In the genomic region with DNA sequence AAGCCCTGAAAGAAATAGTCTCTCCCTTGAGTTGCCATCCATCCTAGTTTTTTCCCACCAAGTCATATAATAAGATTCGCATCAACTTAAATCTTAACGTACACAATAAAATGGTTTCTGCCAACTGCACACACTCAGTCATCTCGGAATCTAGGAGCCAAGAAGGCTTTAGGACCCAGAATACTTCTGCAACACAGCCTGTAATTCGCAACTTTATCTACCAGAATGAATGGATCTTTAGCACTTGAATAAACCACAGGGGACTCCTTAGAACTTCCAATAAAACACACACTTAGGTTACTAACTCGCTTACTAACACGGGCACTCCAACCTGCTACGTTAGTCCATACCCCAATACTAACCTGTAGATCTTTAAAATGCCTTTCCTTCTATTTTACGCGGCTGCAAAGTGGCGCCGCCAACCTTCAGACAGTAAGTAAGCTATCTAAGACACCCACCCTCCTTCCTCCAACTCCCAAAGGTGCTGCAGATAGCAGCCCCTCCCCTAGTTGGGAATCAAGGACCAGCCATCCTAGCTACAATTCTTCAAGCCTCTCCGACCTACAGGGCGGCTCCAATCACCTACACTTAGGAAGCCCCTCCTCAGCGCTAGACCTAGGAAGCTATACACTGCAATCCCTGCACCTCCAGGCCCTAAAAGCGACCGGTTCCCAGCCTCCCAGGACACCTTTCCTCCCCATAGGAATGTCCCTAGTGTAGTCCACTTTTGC, we compare ENCODE assay signal across 7 mouse cellular contexts. TPM values are rescaled to one million over a fixed set of nuclear protein-coding genes. Genes with fewer than 3 reads are reported as not detected.
A peak's percentile ranks its signal among the peaks of the same experiment; 100 is the strongest.
DNase-seq lines count a peak whose midpoint lies in the region; ATAC-seq lines count a peak whose summit lies in the region.

No protein-coding gene starts in this region.

- H3K9me3 ChIP-seq in forebrain, embryonic 14.5 days (replicated peaks; ENCODE audit: control insufficient read depth, low read length), result no peaks in the 10 kb centered on the region
- no peaks in the 10 kb centered on the region for H3K9me3 ChIP-seq in kidney, embryonic 16.5 days (ENCODE audit: low read length)
- no peaks in the 10 kb centered on the region for H3K9me3 ChIP-seq in midbrain, embryonic 12.5 days

- peak; percentile 61 for ATAC-seq in forebrain, embryonic 14.5 days
- ATAC-seq in kidney, embryonic 16.5 days (ENCODE audit: low FRiP score, low TSS enrichment), result peak; percentile 84
- ATAC-seq in midbrain, embryonic 12.5 days (ENCODE audit: low FRiP score, low read depth), result peak; percentile 69

- no peaks in the 10 kb centered on the region for H3K36me3 ChIP-seq in forebrain, embryonic 14.5 days (ENCODE audit: control insufficient read depth, insufficient read depth, low read length)
- peaks cover 3% of the 10 kb centered on the region; the same call in 1 of the 2 replicates for H3K36me3 ChIP-seq in kidney, embryonic 16.5 days (ENCODE audit: insufficient read depth, low read length)
- H3K36me3 ChIP-seq in midbrain, embryonic 12.5 days, result peaks cover 7% of the 10 kb centered on the region; the same call in 1 of the 2 replicates

- 1% methylated on average over 16 of the region's 16 CpGs for WGBS in forebrain, embryonic 14.5 days
- under 1% methylated on average over 16 of the region's 16 CpGs for WGBS in kidney, embryonic 16.5 days
- WGBS in midbrain, embryonic 12.5 days, result under 1% methylated on average over 16 of the region's 16 CpGs

- peak overlapping the region; percentile 92 for H3K27ac ChIP-seq in brown adipose tissue, adult 24 weeks (replicated peaks; ENCODE audit: low read depth, low read length)
- peak overlapping the region; percentile 93 for H3K27ac ChIP-seq in forebrain, embryonic 14.5 days (ENCODE audit: low read depth, low read length)
- H3K27ac ChIP-seq in kidney, embryonic 16.5 days (ENCODE audit: low read length), result peak overlapping the region; percentile 94
- peak overlapping the region; percentile 81 for H3K27ac ChIP-seq in midbrain, embryonic 12.5 days (replicated peaks)

- peak overlapping the region; percentile 75 for H3K4me2 ChIP-seq in forebrain, embryonic 14.5 days (ENCODE audit: low read length)
- H3K4me2 ChIP-seq in kidney, embryonic 16.5 days (replicated peaks; ENCODE audit: low read depth, low read length), result peak overlapping the region; percentile 76
- H3K4me2 ChIP-seq in midbrain, embryonic 12.5 days (replicated peaks), result peak overlapping the region; percentile 66

- H3K27me3 ChIP-seq in forebrain, embryonic 14.5 days (replicated peaks; ENCODE audit: control insufficient read depth, insufficient read depth, low read length), result no peaks in the 10 kb centered on the region
- H3K27me3 ChIP-seq in kidney, embryonic 16.5 days (ENCODE audit: insufficient read depth, low read length), result no peaks in the 10 kb centered on the region
- H3K27me3 ChIP-seq in midbrain, embryonic 12.5 days, result no peaks in the 10 kb centered on the region

- H3K4me1 ChIP-seq in brown adipose tissue, adult 24 weeks (ENCODE audit: control insufficient read depth, insufficient read depth, insufficient read length, low read length), result peaks cover 7% of the 10 kb centered on the region
- peaks cover 9% of the 10 kb centered on the region for H3K4me1 ChIP-seq in forebrain, embryonic 14.5 days (ENCODE audit: control insufficient read depth, insufficient read depth, low read length)
- H3K4me1 ChIP-seq in kidney, embryonic 16.5 days (ENCODE audit: insufficient read depth, low read length), result peaks cover 16% of the 10 kb centered on the region
- H3K4me1 ChIP-seq in midbrain, embryonic 12.5 days, result peaks cover 15% of the 10 kb centered on the region

- DNase-seq in right cerebral cortex, postnatal 25 days, result peak; percentile 22
- DNase-seq in right cerebral cortex, postnatal 4 days, result no peak
- peak; percentile 63 for DNase-seq in forebrain, embryonic 14.5 days (ENCODE audit: low spot score)
- DNase-seq in urinary bladder, adult 2 months (ENCODE audit: low spot score), result no peak

- peak overlapping the region; percentile 90 for H3K4me3 ChIP-seq in brown adipose tissue, adult 24 weeks (ENCODE audit: insufficient read depth, low read depth, low read length)
- H3K4me3 ChIP-seq in forebrain, embryonic 14.5 days (ENCODE audit: low read depth, low read length), result peak overlapping the region; percentile 77
- H3K4me3 ChIP-seq in kidney, embryonic 16.5 days (ENCODE audit: low read length), result peak overlapping the region; percentile 89
- peak overlapping the region; percentile 96 for H3K4me3 ChIP-seq in midbrain, embryonic 12.5 days

- H3K9ac ChIP-seq in forebrain, embryonic 14.5 days (ENCODE audit: low read length), result peak overlapping the region; percentile 97
- H3K9ac ChIP-seq in kidney, embryonic 16.5 days (replicated peaks; ENCODE audit: low read length), result peak overlapping the region; percentile 93
- H3K9ac ChIP-seq in midbrain, embryonic 12.5 days (replicated peaks), result peak overlapping the region; percentile 96

RNA-seq across cellular contexts. Expression of a gene that starts 1.0 kb away (rescaled TPM):
- polyA plus RNA-seq in brown adipose tissue, adult 24 weeks (2012; ENCODE audit: insufficient read depth, insufficient read length, missing spikeins), result 31.6 and 33.3 TPM in 2 replicates
- 18.5 and 24.9 TPM in 2 replicates for polyA plus RNA-seq in forebrain, embryonic 14.5 days (2014; fragmentation: Nextera tagmentation; extraction: Ambion mirVana)
- polyA plus RNA-seq in kidney, embryonic 16.5 days (2015; fragmentation: Nextera tagmentation; extraction: Ambion mirVana), result 70.6 and 75.8 TPM in 2 replicates
- polyA plus RNA-seq in midbrain, embryonic 12.5 days (2016; fragmentation: Nextera tagmentation; extraction: Ambion mirVana), result 53.2 and 55.5 TPM in 2 replicates
- 46.2 and 60.5 TPM in 2 replicates for polyA plus RNA-seq in urinary bladder, adult 2 months (2012; rRNA removed)

RNA-seq across cellular contexts. Expression of a gene that starts 1.0 kb away (rescaled TPM):
- polyA plus RNA-seq in brown adipose tissue, adult 24 weeks (2012; ENCODE audit: insufficient read depth, insufficient read length, missing spikeins), result 6.4 TPM in 2 replicates
- polyA plus RNA-seq in forebrain, embryonic 14.5 days (2014; fragmentation: Nextera tagmentation; extraction: Ambion mirVana), result 30.1 and 33.4 TPM in 2 replicates
- 27.7 and 29.3 TPM in 2 replicates for polyA plus RNA-seq in kidney, embryonic 16.5 days (2015; fragmentation: Nextera tagmentation; extraction: Ambion mirVana)
- 47.4 and 49.5 TPM in 2 replicates for polyA plus RNA-seq in midbrain, embryonic 12.5 days (2016; fragmentation: Nextera tagmentation; extraction: Ambion mirVana)
- polyA plus RNA-seq in urinary bladder, adult 2 months (2012; rRNA removed), result 4.6 and 7.5 TPM in 2 replicates

RNA-seq across cellular contexts. Expression of a gene that starts 16.1 kb away (rescaled TPM):
- polyA plus RNA-seq in brown adipose tissue, adult 24 weeks (2012; ENCODE audit: insufficient read depth, insufficient read length, missing spikeins), result 2.9 and 4.3 TPM in 2 replicates
- polyA plus RNA-seq in forebrain, embryonic 14.5 days (2014; fragmentation: Nextera tagmentation; extraction: Ambion mirVana), result 10.5 and 16.2 TPM in 2 replicates
- 22.0 and 26.5 TPM in 2 replicates for polyA plus RNA-seq in kidney, embryonic 16.5 days (2015; fragmentation: Nextera tagmentation; extraction: Ambion mirVana)
- polyA plus RNA-seq in midbrain, embryonic 12.5 days (2016; fragmentation: Nextera tagmentation; extraction: Ambion mirVana), result 24.0 and 33.3 TPM in 2 replicates
- 4.2 and 5.1 TPM in 2 replicates for polyA plus RNA-seq in urinary bladder, adult 2 months (2012; rRNA removed)

RNA-seq across cellular contexts. Expression of a gene that starts 33.0 kb away (rescaled TPM):
- polyA plus RNA-seq in brown adipose tissue, adult 24 weeks (2012; ENCODE audit: insufficient read depth, insufficient read length, missing spikeins), result 723 and 898 TPM in 2 replicates
- polyA plus RNA-seq in forebrain, embryonic 14.5 days (2014; fragmentation: Nextera tagmentation; extraction: Ambion mirVana), result 409 and 502 TPM in 2 replicates
- polyA plus RNA-seq in kidney, embryonic 16.5 days (2015; fragmentation: Nextera tagmentation; extraction: Ambion mirVana), result 361 and 371 TPM in 2 replicates
- polyA plus RNA-seq in midbrain, embryonic 12.5 days (2016; fragmentation: Nextera tagmentation; extraction: Ambion mirVana), result 422 and 434 TPM in 2 replicates
- 210 and 265 TPM in 2 replicates for polyA plus RNA-seq in urinary bladder, adult 2 months (2012; rRNA removed)

RNA-seq across cellular contexts. Expression of a gene that starts 33.2 kb away (rescaled TPM):
- polyA plus RNA-seq in brown adipose tissue, adult 24 weeks (2012; ENCODE audit: insufficient read depth, insufficient read length, missing spikeins), result 107 and 161 TPM in 2 replicates
- 38.0 and 40.4 TPM in 2 replicates for polyA plus RNA-seq in forebrain, embryonic 14.5 days (2014; fragmentation: Nextera tagmentation; extraction: Ambion mirVana)
- polyA plus RNA-seq in kidney, embryonic 16.5 days (2015; fragmentation: Nextera tagmentation; extraction: Ambion mirVana), result 56.1 and 60.1 TPM in 2 replicates
- 32.1 and 32.7 TPM in 2 replicates for polyA plus RNA-seq in midbrain, embryonic 12.5 days (2016; fragmentation: Nextera tagmentation; extraction: Ambion mirVana)
- 38.6 and 49.2 TPM in 2 replicates for polyA plus RNA-seq in urinary bladder, adult 2 months (2012; rRNA removed)

Comparison
In these comparisons a context has a peak if more than half of its experiments do, and no peak if none do; other contexts are left out.
1. DNase-seq: peak in right cerebral cortex, postnatal 25 days (single experiment) and forebrain, embryonic 14.5 days (single experiment); none in right cerebral cortex, postnatal 4 days (single experiment) and urinary bladder, adult 2 months (single experiment).
2. Peak in every context shown above with its lines, with median percentiles within 50 percentile points of each other: H3K27ac ChIP-seq, H3K4me3 ChIP-seq, ATAC-seq, H3K4me2 ChIP-seq and H3K9ac ChIP-seq.